Mouse (Mus musculus): ENCODE results near the gene Gtf2h2. TPM values are rescaled to one million over a fixed set of nuclear protein-coding genes. Genes with fewer than 3 reads are reported as not detected.
"Not testable (repeated sequence)": the region's sequence is repeated elsewhere in the genome, so short reads cannot be mapped to it uniquely, and the experiment has no call there.

Gene Gtf2h2
- polyA plus RNA-seq, 1 experiment from 2014 or later = 53.3 TPM

DNA sequence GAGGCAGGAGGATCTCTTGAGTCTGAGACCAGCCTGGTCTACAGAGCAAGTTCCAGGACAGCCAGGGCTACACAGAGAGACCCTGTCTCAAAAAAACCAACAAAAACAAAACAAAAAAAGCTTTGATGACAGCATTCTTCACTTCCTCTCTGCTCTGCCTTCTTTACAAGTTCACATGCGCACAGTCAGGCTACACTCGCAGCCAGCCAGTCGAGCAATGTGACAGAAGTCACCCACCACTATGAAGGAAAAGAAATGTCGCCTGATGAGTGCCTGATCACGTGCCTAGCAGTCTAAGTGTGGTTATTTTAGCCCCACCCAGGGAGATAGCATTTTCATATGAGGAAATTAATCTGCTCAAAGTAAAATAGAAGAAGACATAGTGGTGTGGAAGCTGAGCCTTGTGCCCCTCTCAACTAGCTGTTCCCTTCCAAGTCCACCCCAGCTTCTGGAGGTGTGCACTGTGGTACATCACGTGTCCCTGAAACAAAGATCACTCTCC lies 25.3 kb upstream of the Gtf2h2 start:
- Histone ChIP-seq H3K4me3 (no peak overlapping the region), H3K27ac (ENCODE audit: poor library complexity, severe bottlenecking) (no peak overlapping the region), H3K4me2 (no peak overlapping the region), H3K9ac (no peak overlapping the region), H3K9me3 (replicated peaks) (no peaks in the 10 kb centered on the region), H3K4me1 (replicated peaks) (peaks cover 8% of the 10 kb centered on the region), H3K36me3 (no peaks in the 10 kb centered on the region), H3K27me3 (replicated peaks) (no peaks in the 10 kb centered on the region)
- WGBS = 79% methylated on average over 6 of the region's 6 CpGs
- ATAC-seq (ENCODE audit: insufficient number of reproducible peaks, low FRiP score) = no peak

DNA sequence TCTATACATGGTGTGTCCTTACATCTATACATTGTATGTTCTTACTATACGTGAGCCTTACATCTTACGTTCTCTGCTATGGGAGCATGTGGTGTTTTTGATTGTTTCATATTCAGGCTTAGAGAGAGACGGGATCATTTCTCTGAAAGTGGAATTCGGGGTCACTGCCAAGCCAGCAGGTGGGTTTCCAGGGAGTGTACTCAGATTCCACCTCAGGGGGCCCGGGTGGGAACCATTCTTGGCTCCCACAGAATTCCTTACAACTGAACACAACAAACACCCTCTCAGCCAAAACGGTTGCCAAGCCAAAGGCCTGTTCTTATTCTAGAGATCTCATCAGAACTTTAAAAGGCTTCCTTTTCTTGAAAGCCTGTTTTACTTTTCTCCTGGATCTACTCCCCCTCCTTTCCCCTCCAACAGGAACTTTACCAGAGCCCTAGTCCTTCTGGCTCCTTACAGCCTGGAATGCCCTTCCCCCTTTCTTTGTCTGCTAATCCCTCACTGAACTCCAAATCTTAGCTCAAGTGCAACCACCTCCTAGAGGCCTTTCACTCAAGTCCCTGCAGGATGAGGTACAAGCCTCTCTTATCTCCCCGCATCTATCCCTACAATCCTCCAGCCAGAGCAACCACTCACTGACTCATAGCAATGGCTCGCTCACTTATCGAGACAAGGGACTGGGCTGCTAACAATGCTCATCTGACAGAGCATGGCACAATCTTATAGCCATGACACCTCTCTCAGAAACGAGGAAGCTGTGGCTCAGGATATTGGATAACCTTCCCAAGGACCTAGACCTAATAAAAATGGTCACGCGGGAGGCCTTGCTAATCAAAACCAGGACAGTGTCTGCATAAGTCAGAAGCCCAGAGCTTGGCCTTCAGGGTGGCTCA lies 24.1 kb upstream of the Gtf2h2 start:
- no peaks in the 10 kb centered on the region for H3K9me3 ChIP-seq (replicated peaks)
- no peak overlapping the region for H3K9ac ChIP-seq
- H3K27me3 ChIP-seq (replicated peaks) = no peaks in the 10 kb centered on the region
- no peak for ATAC-seq (ENCODE audit: insufficient number of reproducible peaks, low FRiP score)
- H3K27ac ChIP-seq (ENCODE audit: poor library complexity, severe bottlenecking) = no peak overlapping the region
- H3K4me1 ChIP-seq (replicated peaks) = peaks cover 12% of the 10 kb centered on the region
- H3K4me2 ChIP-seq = no peak overlapping the region
- no peaks in the 10 kb centered on the region for H3K36me3 ChIP-seq
- H3K4me3 ChIP-seq = no peak overlapping the region
- WGBS = 49% methylated on average over 12 of the region's 12 CpGs

DNA sequence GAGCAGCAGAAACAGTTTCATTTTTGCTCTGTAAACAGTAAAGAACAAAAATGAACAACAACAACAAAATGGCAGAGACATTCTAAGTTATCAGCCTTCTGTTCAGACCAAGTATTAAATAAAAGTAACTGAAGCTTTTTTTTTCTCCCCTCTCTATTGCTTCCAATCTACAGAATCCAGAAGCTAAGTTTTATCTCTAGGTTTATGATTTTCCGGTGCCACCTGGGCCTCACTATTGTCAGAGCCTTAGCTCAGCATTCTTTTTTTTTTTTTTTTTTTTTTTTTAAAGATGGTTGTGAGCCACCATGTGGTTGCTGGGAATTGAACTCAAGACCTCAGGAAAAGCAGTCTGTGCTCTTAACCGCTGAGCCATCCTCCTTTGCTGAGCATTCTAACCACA lies 20.4 kb upstream of the Gtf2h2 start:
- 76% methylated on average over 2 of the region's 2 CpGs for WGBS
- Histone ChIP-seq H3K27me3 (replicated peaks) (no peaks in the 10 kb centered on the region), H3K27ac (ENCODE audit: poor library complexity, severe bottlenecking) (no peak overlapping the region), H3K9ac (no peak overlapping the region), H3K4me2 (no peak overlapping the region), H3K4me3 (no peak overlapping the region), H3K9me3 (replicated peaks) (no peaks in the 10 kb centered on the region), H3K4me1 (replicated peaks) (peaks cover 16% of the 10 kb centered on the region), H3K36me3 (no peaks in the 10 kb centered on the region)
- ATAC-seq (ENCODE audit: insufficient number of reproducible peaks, low FRiP score) = no peak

DNA sequence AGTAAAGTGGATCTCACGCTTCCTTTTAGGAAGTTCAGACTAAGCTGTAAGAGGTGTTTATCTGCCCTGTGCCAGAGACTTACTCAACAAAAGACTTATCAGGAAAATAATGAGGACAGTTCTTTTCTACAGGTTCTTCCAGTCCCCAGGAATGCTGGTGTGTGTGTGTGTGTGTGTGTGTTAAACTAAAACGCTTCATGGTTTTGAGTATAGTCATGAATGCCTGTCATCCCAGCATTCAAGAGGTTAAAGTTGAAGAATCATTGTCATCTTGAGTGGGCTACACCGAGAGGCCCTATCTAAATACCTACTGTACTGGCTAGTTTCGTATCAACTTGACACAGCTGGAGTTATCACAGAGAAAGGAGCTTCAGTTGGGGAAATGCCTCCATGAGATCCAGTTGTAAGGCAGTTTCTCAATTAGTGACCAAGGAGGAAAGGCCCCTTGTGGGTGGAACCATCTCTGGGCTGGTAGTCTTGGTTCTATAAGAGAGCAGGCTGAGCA lies 19.5 kb upstream of the Gtf2h2 start:
- H3K27ac ChIP-seq (ENCODE audit: poor library complexity, severe bottlenecking) = no peak overlapping the region
- no peak for ATAC-seq (ENCODE audit: insufficient number of reproducible peaks, low FRiP score)
- H3K9me3 ChIP-seq (replicated peaks) = no peaks in the 10 kb centered on the region
- no peak overlapping the region for H3K4me3 ChIP-seq
- H3K9ac ChIP-seq = no peak overlapping the region
- peaks cover 16% of the 10 kb centered on the region for H3K4me1 ChIP-seq (replicated peaks)
- H3K27me3 ChIP-seq (replicated peaks) = no peaks in the 10 kb centered on the region
- H3K36me3 ChIP-seq = no peaks in the 10 kb centered on the region
- H3K4me2 ChIP-seq = no peak overlapping the region
- WGBS = 40% methylated on average over 4 of the region's 4 CpGs

DNA sequence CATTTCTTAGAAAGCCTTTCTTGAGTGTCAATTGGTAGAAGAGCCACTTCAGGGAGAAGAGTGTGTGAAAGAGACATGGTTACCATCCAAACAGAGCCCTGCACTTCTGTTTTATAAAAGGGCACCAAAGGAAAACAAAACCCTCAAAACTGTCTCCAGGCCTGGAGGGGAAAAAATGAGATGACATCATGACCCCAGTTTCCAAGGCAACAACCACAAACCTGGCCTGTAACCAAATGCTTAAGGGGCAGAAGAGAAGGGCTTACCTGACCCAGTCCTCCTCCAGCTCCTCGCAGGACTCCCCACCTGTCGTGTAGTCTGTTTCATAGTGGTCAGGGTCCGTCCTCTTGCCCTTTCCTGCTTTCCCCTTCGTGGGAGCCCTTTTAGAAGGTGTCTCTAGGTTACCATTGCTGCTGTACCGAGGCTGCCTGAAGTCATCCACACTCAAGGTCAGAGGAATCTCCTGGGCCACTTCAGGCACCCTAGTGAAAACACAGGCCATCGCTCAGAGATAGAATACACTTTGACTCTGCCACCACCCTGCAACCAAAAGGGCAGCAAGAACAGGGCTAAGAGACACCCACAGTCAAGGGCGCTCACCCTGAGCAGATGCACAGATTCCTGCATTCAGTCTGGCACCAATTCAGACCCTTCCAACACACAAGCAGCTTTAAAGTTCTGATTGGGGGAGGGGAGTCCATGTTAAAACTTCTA lies 18.9 kb upstream of the Gtf2h2 start:
- no peak overlapping the region for H3K4me3 ChIP-seq
- peaks cover 10% of the 10 kb centered on the region for H3K4me1 ChIP-seq (replicated peaks)
- H3K27ac ChIP-seq (ENCODE audit: poor library complexity, severe bottlenecking) = no peak overlapping the region
- no peaks in the 10 kb centered on the region for H3K27me3 ChIP-seq (replicated peaks)
- H3K9ac ChIP-seq = no peak overlapping the region
- WGBS = 62% methylated on average over 7 of the region's 7 CpGs
- H3K4me2 ChIP-seq = no peak overlapping the region
- no peaks in the 10 kb centered on the region for H3K9me3 ChIP-seq (replicated peaks)
- ATAC-seq (ENCODE audit: insufficient number of reproducible peaks, low FRiP score) = 0 out of 2 replicates have a peak, but pooled peaks have one; percentile 25
- no peaks in the 10 kb centered on the region for H3K36me3 ChIP-seq

DNA sequence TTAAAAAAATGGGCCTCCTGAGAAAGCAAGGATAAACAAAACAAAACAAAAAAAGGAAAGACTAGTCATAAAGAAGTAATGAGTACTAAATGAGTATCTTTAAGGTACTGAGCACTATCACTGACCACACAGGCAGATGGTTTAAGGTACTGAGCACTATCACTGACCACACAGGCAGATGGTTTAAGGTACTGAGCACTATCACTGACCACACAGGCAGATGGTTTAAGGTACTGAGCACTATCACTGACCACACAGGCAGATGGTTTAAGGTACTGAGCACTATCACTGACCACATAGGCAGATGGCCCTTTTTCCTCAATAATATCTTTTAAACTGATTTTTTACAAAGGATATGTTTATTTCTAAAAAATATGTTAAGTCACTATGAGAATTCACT lies 7.2 kb upstream of the Gtf2h2 start:
- H3K4me3 ChIP-seq; H3K9me3 ChIP-seq (replicated peaks); H3K9ac ChIP-seq; ATAC-seq (ENCODE audit: insufficient number of reproducible peaks, low FRiP score); H3K4me1 ChIP-seq (replicated peaks); H3K4me2 ChIP-seq; H3K27ac ChIP-seq (ENCODE audit: poor library complexity, severe bottlenecking); H3K27me3 ChIP-seq (replicated peaks); H3K36me3 ChIP-seq: not testable (repeated sequence)

DNA sequence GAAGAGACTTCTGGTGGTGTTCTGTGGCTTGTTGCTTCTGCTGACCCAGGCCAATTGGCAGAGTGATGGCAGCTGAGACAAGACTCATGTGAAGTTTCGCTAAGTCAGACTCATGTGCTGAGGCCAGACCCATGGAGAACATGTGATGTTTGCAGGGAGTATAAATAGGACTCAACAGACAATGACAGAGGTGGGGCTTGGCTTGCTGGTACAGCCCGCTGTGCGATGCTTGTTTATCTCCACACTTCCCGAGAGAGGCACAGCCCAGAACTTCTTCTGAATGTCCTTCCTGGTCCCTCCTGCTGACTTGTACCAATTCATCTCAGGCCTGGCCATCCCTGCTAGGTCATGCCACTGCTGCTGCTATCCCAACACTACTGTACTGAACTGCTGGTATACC lies 3.0 kb upstream of the Gtf2h2 start:
- 64% methylated on average over 4 of the region's 4 CpGs for WGBS
- Histone ChIP-seq H3K36me3 (no peaks in the 10 kb centered on the region), H3K4me1 (replicated peaks) (peaks cover 13% of the 10 kb centered on the region), H3K4me2 (no peak overlapping the region), H3K9ac (no peak overlapping the region), H3K27ac (ENCODE audit: poor library complexity, severe bottlenecking) (no peak overlapping the region), H3K27me3 (replicated peaks) (no peaks in the 10 kb centered on the region), H3K9me3 (replicated peaks) (no peaks in the 10 kb centered on the region), H3K4me3 (no peak overlapping the region)
- ATAC-seq (ENCODE audit: insufficient number of reproducible peaks, low FRiP score) = no peak

DNA sequence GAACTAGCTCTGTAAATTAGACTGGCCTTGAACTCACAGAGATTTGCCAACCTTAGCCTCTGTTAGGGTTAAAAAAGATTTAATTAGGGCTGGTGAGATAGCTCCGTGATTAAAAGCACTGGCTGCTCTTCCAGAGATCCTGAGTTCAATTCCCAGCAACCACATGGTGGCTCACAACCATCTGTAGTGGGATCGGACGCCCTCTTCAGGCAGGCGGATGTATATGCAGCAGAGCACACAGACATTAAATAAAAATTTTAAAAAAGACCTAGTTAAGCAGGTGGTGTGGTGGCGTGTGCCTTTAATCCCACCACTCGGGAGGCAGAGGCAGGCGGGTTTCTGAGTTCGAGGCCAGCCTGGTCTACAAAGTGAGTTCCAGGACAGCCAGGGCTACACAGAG lies 2.0 kb upstream of the Gtf2h2 start:
- H3K9me3 ChIP-seq (replicated peaks); H3K27me3 ChIP-seq (replicated peaks); ATAC-seq (ENCODE audit: insufficient number of reproducible peaks, low FRiP score); H3K9ac ChIP-seq; H3K27ac ChIP-seq (ENCODE audit: poor library complexity, severe bottlenecking); H3K4me3 ChIP-seq; H3K4me2 ChIP-seq; H3K36me3 ChIP-seq: not testable (repeated sequence)
- 61% methylated on average over 8 of the region's 8 CpGs for WGBS
- peaks cover 13% of the 10 kb centered on the region for H3K4me1 ChIP-seq (replicated peaks)

DNA sequence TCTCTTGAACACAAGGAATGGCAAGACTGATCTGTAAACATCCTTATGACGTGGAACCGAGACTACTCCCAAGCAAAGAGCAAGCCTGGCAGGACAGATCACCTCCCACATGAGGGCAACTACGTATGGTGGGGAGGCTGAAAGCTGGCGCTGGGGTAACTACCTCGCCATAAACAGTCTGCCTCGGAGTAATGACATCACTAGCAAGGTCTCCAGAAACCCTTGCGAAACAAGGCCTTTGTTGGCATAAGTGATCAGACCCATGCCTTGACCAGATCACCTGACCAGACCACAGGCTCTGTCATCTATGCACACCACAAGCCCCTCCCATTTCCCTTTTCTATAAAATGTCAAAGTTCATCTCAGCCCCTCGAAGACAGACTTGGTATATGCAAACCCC lies 934 bp upstream of the Gtf2h2 start:
- H3K36me3 ChIP-seq = peaks cover 9% of the 10 kb centered on the region
- ATAC-seq (ENCODE audit: insufficient number of reproducible peaks, low FRiP score) = no peak
- no peak overlapping the region for H3K9ac ChIP-seq
- no peak overlapping the region for H3K4me2 ChIP-seq
- 73% methylated on average over 8 of the region's 8 CpGs for WGBS
- no peaks in the 10 kb centered on the region for H3K27me3 ChIP-seq (replicated peaks)
- H3K27ac ChIP-seq (ENCODE audit: poor library complexity, severe bottlenecking) = no peak overlapping the region
- no peaks in the 10 kb centered on the region for H3K9me3 ChIP-seq (replicated peaks)
- H3K4me1 ChIP-seq (replicated peaks) = peaks cover 13% of the 10 kb centered on the region
- no peak overlapping the region for H3K4me3 ChIP-seq

DNA sequence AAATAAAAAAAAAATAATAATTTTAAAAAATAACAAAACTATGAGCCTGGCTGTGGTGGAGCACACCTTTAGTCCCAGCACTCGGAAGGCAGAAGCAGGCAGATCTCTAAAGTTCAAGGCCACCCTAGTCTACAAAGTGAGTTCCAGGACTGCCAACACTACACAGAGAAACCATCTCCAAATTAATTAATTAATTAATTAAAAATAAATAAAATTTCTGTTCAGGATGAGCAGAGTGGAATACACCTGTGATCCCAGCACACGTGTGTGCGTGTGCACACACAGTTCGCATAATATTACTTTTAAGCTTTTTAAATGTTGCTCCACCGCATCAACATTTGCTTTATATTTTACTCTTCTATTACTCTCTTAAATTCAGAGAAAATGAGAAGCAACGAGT lies 756 bp downstream of the Gtf2h2 start:
- H3K4me1 ChIP-seq (replicated peaks) = peaks cover 13% of the 10 kb centered on the region
- H3K9ac ChIP-seq = peak overlapping the region; percentile 93
- H3K27me3 ChIP-seq (replicated peaks) = no peaks in the 10 kb centered on the region
- no peak for ATAC-seq (ENCODE audit: insufficient number of reproducible peaks, low FRiP score)
- H3K36me3 ChIP-seq = peaks cover 25% of the 10 kb centered on the region
- H3K4me2 ChIP-seq = peak overlapping the region; percentile 76
- H3K9me3 ChIP-seq (replicated peaks) = no peaks in the 10 kb centered on the region
- peak overlapping the region; percentile 98 for H3K4me3 ChIP-seq
- WGBS = 18% methylated on average over 6 of the region's 6 CpGs
- no peak overlapping the region for H3K27ac ChIP-seq (ENCODE audit: poor library complexity, severe bottlenecking)

DNA sequence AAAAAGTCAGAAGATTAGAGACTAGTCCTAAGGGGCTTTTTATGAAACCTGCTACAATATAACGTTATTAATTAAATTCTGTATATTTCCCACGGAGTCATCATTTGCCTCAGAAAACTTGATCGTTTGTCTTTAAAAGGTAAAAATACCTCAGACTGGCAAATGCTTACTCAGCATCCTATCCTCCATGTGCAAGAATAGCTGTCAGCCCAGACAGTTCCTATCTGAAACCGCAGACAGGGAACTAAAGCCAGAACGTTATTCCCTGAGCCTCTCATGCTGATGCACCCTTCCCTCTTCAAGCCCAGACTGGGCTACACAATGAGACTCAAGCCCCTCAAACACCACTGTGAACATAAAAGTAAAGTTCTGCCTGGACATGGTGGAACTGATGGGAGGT lies 2.0 kb downstream of the Gtf2h2 start:
- no peak for ATAC-seq (ENCODE audit: insufficient number of reproducible peaks, low FRiP score)
- Histone ChIP-seq H3K36me3 (peaks cover 29% of the 10 kb centered on the region), H3K4me2 (no peak overlapping the region)

More for the DNA sequence above, 2.0 kb downstream of the Gtf2h2 start:
- no peaks in the 10 kb centered on the region for H3K9me3 ChIP-seq (replicated peaks)
- H3K27ac ChIP-seq (ENCODE audit: poor library complexity, severe bottlenecking) = no peak overlapping the region
- no peaks in the 10 kb centered on the region for H3K27me3 ChIP-seq (replicated peaks)
- H3K4me1 ChIP-seq (replicated peaks) = peaks cover 13% of the 10 kb centered on the region
- H3K9ac ChIP-seq = no peak overlapping the region
- H3K4me3 ChIP-seq = no peak overlapping the region
- 83% methylated on average over 5 of the region's 5 CpGs for WGBS

Data from heart, embryonic 12.5 days (tissue).